Comparison of ENCODE assay signal across 9 mouse cellular contexts in genomic region chr7:51880121-51880520, GRCm38 (mm10). TPM values are rescaled to one million over a fixed set of nuclear protein-coding genes. Genes with fewer than 3 reads are reported as not detected.
DNase-seq lines count a peak whose midpoint lies in the region; ATAC-seq lines count a peak whose summit lies in the region.
"Had no signal": no experiment of that assay in that cellular context is flagged by ENCODE, and none has a peak within 500 bp of the region (broad histone marks: within the 10 kb centered on the region; RNA-seq: fewer than 3 reads in every experiment).

No protein-coding gene starts in this region.

- 0 out of 2 replicates have a peak, but pooled peaks cover 5% of the 10 kb centered on the region for H3K4me1 ChIP-seq in heart, embryonic 12.5 days (replicated peaks)
- no peaks in the 10 kb centered on the region for H3K4me1 ChIP-seq in embryonic facial prominence, embryonic 11.5 days (ENCODE audit: control insufficient read depth, insufficient read depth, low read length)
- peaks cover 41% of the 10 kb centered on the region for H3K4me1 ChIP-seq in limb, embryonic 13.5 days
- peaks cover 17% of the 10 kb centered on the region for H3K4me1 ChIP-seq in forebrain, embryonic 10.5 days

- ATAC-seq in heart, embryonic 12.5 days (ENCODE audit: insufficient number of reproducible peaks, low FRiP score): no peak
- ATAC-seq in embryonic facial prominence, embryonic 11.5 days (replicated peaks; ENCODE audit: insufficient number of reproducible peaks, low FRiP score, low TSS enrichment, low read depth): no peak
- no peak for ATAC-seq in limb, embryonic 13.5 days (ENCODE audit: low FRiP score, low read depth)

- 67% methylated on average over 4 of the region's 4 CpGs for WGBS in heart, embryonic 12.5 days
- WGBS in embryonic facial prominence, embryonic 11.5 days: 70% methylated on average over 4 of the region's 4 CpGs
- 50% methylated on average over 4 of the region's 4 CpGs for WGBS in limb, embryonic 13.5 days
- WGBS in forebrain, embryonic 10.5 days: 84% methylated on average over 4 of the region's 4 CpGs

- H3K27ac ChIP-seq in heart, embryonic 12.5 days (ENCODE audit: poor library complexity, severe bottlenecking): no peak overlapping the region
- H3K27ac ChIP-seq in embryonic facial prominence, embryonic 11.5 days (replicated peaks; ENCODE audit: low read depth, low read length): no peak overlapping the region
- peak overlapping the region; percentile 99 for H3K27ac ChIP-seq in limb, embryonic 13.5 days
- no peak overlapping the region for H3K27ac ChIP-seq in forebrain, embryonic 10.5 days
- H3K27ac ChIP-seq: macrophage had no signal

- intact Hi-C loops in heart, postnatal 14 days (cut with DNase I): no loop called here

- H3K27me3 ChIP-seq in heart, embryonic 12.5 days (replicated peaks): no peaks in the 10 kb centered on the region
- no peaks in the 10 kb centered on the region for H3K27me3 ChIP-seq in embryonic facial prominence, embryonic 11.5 days (ENCODE audit: control insufficient read depth, insufficient read depth, low read length)
- no peaks in the 10 kb centered on the region for H3K27me3 ChIP-seq in limb, embryonic 13.5 days
- H3K27me3 ChIP-seq in forebrain, embryonic 10.5 days (ENCODE audit: poor library complexity, severe bottlenecking): no peaks in the 10 kb centered on the region

- no peak overlapping the region for H3K4me3 ChIP-seq in heart, embryonic 12.5 days
- no peak overlapping the region for H3K4me3 ChIP-seq in embryonic facial prominence, embryonic 11.5 days (ENCODE audit: low read depth, low read length)
- peak overlapping the region; percentile 59 for H3K4me3 ChIP-seq in limb, embryonic 13.5 days
- H3K4me3 ChIP-seq in forebrain, embryonic 10.5 days: no peak overlapping the region

- H3K36me3 ChIP-seq in heart, embryonic 12.5 days: no peaks in the 10 kb centered on the region
- no peaks in the 10 kb centered on the region for H3K36me3 ChIP-seq in embryonic facial prominence, embryonic 11.5 days (replicated peaks; ENCODE audit: control insufficient read depth, insufficient read depth, low read depth, low read length)
- no peaks in the 10 kb centered on the region for H3K36me3 ChIP-seq in limb, embryonic 13.5 days
- H3K36me3 ChIP-seq in forebrain, embryonic 10.5 days (replicated peaks): no peaks in the 10 kb centered on the region

- DNase-seq in heart, adult 8-10 months (ENCODE audit: low spot score): peak; percentile 44
- DNase-seq in embryonic facial prominence, embryonic 11.5 days (ENCODE audit: low spot score): no peak
- peak; percentile 8 to 9 for DNase-seq in heart, postnatal 14 days
- no peak for DNase-seq in forebrain, embryonic 10.5 days (ENCODE audit: extremely low spot score, low spot score)
- no peak for DNase-seq in right cerebral cortex, postnatal 10 days (ENCODE audit: low spot score in 2 of 2)
- no peak for DNase-seq in right cerebral cortex, adult 2 months (ENCODE audit: low spot score in 2 of 2)

- no peak overlapping the region for H3K9ac ChIP-seq in heart, embryonic 12.5 days
- H3K9ac ChIP-seq in embryonic facial prominence, embryonic 11.5 days (replicated peaks; ENCODE audit: low read length): no peak overlapping the region
- peak overlapping the region; percentile 84 for H3K9ac ChIP-seq in limb, embryonic 13.5 days

- no peaks in the 10 kb centered on the region for H3K9me3 ChIP-seq in heart, embryonic 12.5 days (replicated peaks)
- no peaks in the 10 kb centered on the region for H3K9me3 ChIP-seq in embryonic facial prominence, embryonic 11.5 days (replicated peaks; ENCODE audit: control insufficient read depth, low read length)
- no peaks in the 10 kb centered on the region for H3K9me3 ChIP-seq in limb, embryonic 13.5 days
- no peaks in the 10 kb centered on the region for H3K9me3 ChIP-seq in forebrain, embryonic 10.5 days

- no peak overlapping the region for H3K4me2 ChIP-seq in heart, embryonic 12.5 days
- H3K4me2 ChIP-seq in embryonic facial prominence, embryonic 11.5 days (ENCODE audit: low read depth, low read length): peak overlapping the region; percentile 1
- peak overlapping the region; percentile 84 for H3K4me2 ChIP-seq in limb, embryonic 13.5 days (replicated peaks)

RNA-seq across cellular contexts. Expression of gene Fancf, which starts 18.1 kb away (rescaled TPM):
- total RNA-seq in heart, adult 8-10 months (2022): 1 to 10 TPM; 1.1 to 2.3 (median 1.9) TPM
- 9.5 and 9.7 TPM in 2 replicates for polyA plus RNA-seq in heart, embryonic 12.5 days (2016; fragmentation: Nextera tagmentation; extraction: Ambion mirVana)
- 15.1 and 16.8 TPM in 2 replicates for polyA plus RNA-seq in embryonic facial prominence, embryonic 11.5 days (2014; fragmentation: Nextera tagmentation; extraction: Ambion mirVana)
- total RNA-seq in heart, postnatal 14 days (2021): 1 to 10 TPM; 1.3 to 1.9 TPM
- polyA plus RNA-seq in limb, embryonic 13.5 days (2015; fragmentation: Nextera tagmentation; extraction: Ambion mirVana): 13.5 and 15.0 TPM in 2 replicates
- polyA plus RNA-seq in forebrain, embryonic 10.5 days (2016; fragmentation: Nextera tagmentation; extraction: Ambion mirVana): 6.6 and 6.9 TPM in 2 replicates

RNA-seq across cellular contexts. Expression of gene Gas2, which starts 18.3 kb away (rescaled TPM):
- total RNA-seq in heart, adult 8-10 months (2022): 1 to 10 TPM; 3.2 to 4.7 (median 4.4) TPM
- polyA plus RNA-seq in heart, embryonic 12.5 days (2016; fragmentation: Nextera tagmentation; extraction: Ambion mirVana): 7.1 and 8.1 TPM in 2 replicates
- 51.2 and 60.9 TPM in 2 replicates for polyA plus RNA-seq in embryonic facial prominence, embryonic 11.5 days (2014; fragmentation: Nextera tagmentation; extraction: Ambion mirVana)
- 1 to 10 TPM; 7.6 to 7.9 TPM for total RNA-seq in heart, postnatal 14 days (2021)
- 319 and 338 TPM in 2 replicates for polyA plus RNA-seq in limb, embryonic 13.5 days (2015; fragmentation: Nextera tagmentation; extraction: Ambion mirVana)
- 25.1 and 27.6 TPM in 2 replicates for polyA plus RNA-seq in forebrain, embryonic 10.5 days (2016; fragmentation: Nextera tagmentation; extraction: Ambion mirVana)

Comparison
In these comparisons a context has a peak if more than half of its experiments do, and no peak if none do; other contexts are left out.
1. DNase-seq: peak in heart, adult 8-10 months (single experiment) and heart, postnatal 14 days (2 of 2); none in embryonic facial prominence, embryonic 11.5 days (single experiment), forebrain, embryonic 10.5 days (single experiment), right cerebral cortex, postnatal 10 days (0 of 2) and right cerebral cortex, adult 2 months (0 of 2).